Mouse (Mus musculus) spleen, adult 18-20 months (tissue): ENCODE measurements around the gene 2010111I01Rik.
"Not testable (repeated sequence)": the region's sequence is repeated elsewhere in the genome, so short reads cannot be mapped to it uniquely, and the experiment has no call there.

ENCODE experiments used
- DNase-seq, 2 experiments: peaks; one replicate each; pipeline ENCODE4 v3.0.0; 2022; ENCODE audit warnings: mixed read lengths in 2 of 2

2010111I01Rik gene

GRCm38 (mm10) chr13:63296300-63296699, 331.6 kb downstream of the 2010111I01Rik start:
- no peak for DNase-seq

DNA sequence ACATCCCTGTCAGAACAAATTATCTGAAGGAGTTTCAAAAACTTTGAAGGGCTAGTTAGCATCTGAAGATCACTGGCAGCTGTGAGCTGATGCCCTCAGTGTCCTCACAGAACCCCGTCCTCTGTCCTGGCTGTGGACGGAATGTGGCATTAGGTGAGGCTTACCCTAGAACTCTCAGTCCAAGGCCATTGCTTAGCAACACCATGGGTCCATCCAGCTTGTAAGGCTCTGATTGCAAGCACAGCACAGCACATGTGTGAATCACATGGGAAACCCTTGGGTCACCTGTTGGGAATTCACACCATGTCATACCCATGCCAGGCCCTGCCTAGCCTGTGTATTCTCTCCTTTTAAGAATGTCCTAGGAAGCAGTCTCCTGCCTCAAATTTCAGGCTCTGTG, 332.3 kb downstream of the 2010111I01Rik start:
- no peak for DNase-seq

DNA sequence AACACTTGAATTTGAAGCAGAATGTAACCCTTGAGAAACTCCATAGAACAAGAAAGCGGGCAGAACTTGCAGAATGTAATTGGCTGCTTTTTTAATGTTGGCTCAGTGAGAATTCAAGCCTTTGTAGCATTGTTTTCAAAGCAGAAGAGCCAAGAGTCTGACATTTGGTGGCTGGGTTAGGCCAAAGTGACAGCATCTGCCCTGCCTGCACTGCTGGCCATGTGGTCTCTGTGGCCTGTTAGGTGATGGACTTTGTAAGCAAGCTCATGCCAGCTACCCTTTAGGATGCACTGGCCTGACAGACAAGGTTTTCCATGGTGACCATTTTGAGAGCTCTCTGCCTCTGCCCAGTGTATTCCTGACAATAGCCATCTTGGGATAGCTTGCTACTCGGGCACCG, 333.2 kb downstream of the 2010111I01Rik start:
- no peak for DNase-seq

- no peak for DNase-seq
Measured at GRCm38 (mm10) chr13:63298931-63299330, 334.2 kb downstream of the 2010111I01Rik start.

- DNase-seq: no peak
Measured at GRCm38 (mm10) chr13:63300929-63301328, 336.2 kb downstream of the 2010111I01Rik start.

DNA sequence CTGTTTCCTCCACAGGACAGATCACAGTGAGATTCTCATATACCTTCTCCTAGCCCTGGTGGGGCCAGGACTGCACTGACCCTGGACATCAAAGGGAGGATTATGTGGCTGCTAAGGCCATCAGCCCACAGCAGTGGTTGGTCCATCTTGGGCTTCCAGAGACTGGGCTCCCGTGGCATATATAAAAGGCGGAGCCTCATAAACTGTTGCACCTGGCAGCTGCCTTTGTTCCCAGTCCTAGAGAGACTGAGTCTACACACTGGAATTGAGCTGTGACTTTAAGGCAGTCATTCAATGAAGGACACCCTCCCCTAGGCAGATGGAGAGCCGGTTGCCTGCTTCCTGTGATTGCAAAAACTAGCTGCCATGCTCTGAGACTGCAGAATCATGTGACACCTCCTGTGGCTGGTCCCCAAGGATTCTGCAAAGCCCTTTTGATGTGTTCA, 337.1 kb downstream of the 2010111I01Rik start:
- no peak for DNase-seq

DNA sequence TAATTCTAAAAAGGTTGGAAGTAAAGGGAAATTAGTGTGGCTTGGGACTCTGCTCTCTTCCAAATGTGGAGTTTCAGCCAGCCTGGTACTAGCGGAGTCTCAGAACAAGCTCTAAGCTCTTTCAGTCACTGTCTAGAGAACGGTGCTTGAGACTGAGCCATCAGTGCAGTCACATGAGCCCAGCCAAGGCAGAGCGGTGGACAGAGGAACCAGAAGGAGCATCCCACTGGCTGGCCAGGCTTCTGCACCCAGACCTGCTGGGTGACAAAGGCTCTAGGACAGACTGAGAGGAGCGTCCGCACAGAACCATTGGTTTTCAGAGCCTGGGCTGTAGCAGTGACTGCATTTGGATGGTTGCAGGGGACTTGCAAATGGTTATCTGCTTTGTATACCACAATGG, 337.7 kb downstream of the 2010111I01Rik start:
- DNase-seq: no peak

- no peak for DNase-seq
Measured at GRCm38 (mm10) chr13:63304124-63304792, 339.6 kb downstream of the 2010111I01Rik start.

- no peak for DNase-seq
Measured at GRCm38 (mm10) chr13:63304799-63305159, 340.1 kb downstream of the 2010111I01Rik start.

- DNase-seq: no peak
Measured at GRCm38 (mm10) chr13:63305160-63306011, 340.7 kb downstream of the 2010111I01Rik start.

GRCm38 (mm10) chr13:63306768-63307167, 342.1 kb downstream of the 2010111I01Rik start:
- no peak for DNase-seq

DNA sequence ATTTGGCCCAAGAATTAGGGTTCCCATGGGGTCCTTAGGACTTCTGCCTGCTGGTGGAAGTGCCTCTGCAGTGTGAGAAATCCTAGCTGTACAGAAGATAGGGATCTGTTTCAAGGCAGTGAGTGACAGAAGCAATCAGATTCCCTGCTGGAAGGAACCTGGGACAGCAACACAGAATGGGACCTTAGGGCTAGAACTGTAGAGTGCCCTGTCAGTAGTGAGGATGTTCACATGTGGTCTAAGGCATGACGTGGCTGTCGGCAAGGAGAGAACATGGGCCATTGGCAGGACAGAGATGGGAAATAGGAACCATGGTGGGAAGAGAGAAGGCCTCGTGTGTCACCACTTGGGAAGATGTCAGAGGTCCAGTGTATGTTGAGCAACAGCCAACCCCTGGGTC, 344.9 kb downstream of the 2010111I01Rik start:
- no peak for DNase-seq

DNA sequence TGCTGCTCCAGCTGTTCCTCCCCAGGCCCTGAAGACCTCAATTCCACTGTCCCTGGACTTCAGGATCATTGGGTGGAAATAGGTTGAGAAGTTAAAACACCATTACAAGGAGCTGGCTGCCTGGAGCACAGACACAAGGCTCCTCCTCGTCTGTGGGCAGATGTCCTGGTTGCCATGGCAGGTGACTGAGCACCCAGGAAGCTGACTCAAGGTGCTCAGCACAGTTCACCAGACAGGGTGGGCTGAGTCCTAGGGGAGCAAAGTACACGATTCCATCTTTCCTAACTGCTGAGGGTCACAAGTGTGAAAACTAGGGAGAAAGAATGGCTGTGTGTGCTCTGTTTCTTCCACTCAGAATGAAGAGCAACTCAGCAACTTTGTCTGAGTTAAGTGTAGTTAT, 346.5 kb downstream of the 2010111I01Rik start:
- DNase-seq: no peak

DNA sequence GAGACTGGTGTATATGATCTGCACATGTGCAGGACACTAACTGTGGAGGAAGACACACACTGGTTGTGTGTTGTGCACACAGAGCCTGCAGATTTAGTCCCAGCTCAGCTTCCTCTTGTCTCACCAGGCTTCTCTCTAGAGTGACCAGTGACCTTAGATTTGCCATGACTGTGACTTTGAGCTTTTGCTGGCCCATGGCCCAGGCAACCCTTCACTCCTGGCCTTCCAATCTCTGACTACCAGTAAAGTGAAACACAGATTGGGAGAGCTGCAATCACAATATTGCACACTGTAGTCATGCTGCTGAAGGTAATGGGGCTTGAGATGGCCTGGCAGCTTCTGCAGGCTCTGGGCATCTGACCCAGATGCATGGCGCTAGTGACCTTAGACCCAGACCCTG, 348.6 kb downstream of the 2010111I01Rik start:
- DNase-seq: no peak

- no peak for DNase-seq
Measured at GRCm38 (mm10) chr13:63313748-63314607, 349.3 kb downstream of the 2010111I01Rik start.

DNA sequence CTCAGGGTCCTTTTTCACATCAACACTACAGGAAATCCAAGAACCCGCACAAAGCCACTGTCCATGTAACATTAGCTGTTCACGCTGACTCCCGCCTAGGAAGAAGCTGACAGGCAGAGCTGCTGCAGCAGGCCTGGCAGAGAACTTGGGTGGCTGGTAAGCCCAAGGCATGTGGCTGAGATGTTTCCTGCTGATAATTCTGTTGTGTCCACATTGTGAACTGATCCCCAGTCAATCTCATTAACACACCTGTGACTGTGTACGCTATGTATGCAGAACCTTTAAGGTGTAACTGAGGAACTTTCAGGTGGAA, 349.9 kb downstream of the 2010111I01Rik start:
- DNase-seq: no peak

GRCm38 (mm10) chr13:63315111-63315510, 350.4 kb downstream of the 2010111I01Rik start:
- not testable (repeated sequence) for DNase-seq

- no peak for DNase-seq
Measured at GRCm38 (mm10) chr13:63315777-63316176, 351.1 kb downstream of the 2010111I01Rik start.

DNA sequence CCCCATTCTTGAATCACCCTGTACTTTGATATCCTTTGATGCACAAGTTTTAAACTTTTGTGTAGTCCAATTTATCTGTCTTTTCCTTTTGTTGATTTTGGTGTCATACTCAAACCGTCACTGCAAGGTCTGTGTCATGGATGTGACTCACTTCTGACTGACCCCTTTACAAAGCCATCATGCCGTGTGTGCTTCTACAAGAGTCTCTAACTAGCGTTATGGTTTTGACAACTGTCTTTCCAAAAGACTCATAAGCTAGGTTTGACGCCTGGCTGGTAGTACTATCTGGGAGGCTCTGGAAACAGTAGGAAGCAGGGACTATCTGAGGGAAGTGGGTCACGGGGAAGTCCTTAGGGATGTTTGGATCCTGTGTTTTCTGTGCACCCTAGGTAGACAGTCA, 351.7 kb downstream of the 2010111I01Rik start:
- no peak for DNase-seq

DNA sequence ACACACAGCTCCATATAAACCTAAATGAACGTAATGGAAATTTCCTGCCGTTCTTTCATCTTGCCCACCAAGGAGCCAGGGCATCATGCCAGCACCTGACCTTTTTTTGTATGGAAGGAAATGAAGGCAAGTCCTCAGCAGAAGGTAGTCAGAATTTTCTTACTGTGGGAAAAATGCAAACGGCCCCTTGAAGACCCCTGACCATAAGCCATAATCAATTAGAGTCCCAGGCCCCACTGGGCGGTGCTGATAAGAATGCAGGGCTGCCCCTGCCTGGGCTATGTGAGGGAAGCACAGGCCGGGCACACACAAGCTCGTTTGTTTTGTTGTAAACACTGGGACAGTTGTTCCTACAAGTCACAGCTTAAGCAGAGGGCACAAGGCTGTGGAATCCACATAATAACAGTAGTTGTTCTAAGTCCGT, 353.0 kb downstream of the 2010111I01Rik start:
- DNase-seq: no peak

DNA sequence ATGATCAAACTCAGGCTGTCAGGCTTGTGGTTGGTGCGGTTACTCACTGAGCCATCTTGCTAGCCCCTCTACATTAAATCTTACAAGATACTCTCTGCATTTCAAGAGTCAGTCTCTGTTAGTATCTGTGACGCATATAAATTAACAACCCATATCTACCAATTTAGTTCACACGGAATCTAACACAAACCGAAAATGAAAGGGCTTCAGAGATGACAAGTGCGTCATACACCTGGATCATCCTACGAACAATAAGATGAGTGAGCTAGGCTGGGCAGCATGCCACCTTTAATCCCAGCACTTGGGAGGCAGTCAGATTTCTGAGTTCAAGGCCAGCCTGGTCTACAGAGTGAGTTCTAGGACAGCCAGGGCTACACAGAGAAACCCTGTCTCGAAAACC, 355.1 kb downstream of the 2010111I01Rik start:
- no peak for DNase-seq

DNA sequence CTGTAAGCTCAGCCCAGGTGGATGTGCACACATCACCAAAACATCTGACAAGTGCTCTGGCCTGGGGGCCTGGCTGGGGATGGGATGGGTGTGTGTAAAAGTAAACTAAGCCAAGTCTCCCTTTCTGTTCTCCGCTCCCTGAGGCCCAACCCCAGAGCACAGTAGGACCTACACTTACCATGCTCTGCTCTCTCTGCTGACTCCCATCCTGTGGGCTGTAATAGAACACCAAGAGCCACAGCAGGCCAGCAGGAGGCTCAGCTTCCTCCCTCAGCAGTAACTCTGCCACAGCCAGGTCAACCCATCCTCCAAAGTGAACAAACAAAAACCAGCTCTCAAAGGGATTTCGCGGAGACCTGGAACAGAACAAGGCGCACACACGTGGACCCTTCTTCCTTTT, 357.0 kb downstream of the 2010111I01Rik start:
- DNase-seq: no peak

DNA sequence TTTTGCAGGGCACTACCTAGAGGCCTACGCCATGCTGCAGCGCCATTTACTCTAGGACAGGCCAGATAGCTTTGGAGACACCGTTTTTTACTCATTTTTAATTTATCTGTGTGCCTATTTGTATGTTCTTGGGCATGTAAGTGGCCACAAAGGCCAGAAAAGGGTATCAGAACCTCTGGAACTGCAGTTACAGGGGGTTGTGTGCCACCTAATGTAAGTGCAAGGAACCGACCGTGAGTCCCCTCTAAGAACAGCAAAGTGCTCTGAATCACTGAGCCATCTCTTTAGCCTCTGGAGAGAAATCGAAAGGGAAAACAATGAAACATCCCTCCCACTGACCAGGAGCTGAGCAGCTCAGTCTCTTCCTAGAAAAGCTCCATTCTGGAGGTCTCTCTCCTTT, 358.1 kb downstream of the 2010111I01Rik start:
- no peak for DNase-seq
